Mouse (Mus musculus) neural tube, embryonic 11.5 days (tissue): ENCODE measurements around the gene Sprtn. TPM values are rescaled to one million over a fixed set of nuclear protein-coding genes. Genes with fewer than 3 reads are reported as not detected.

ENCODE experiments used
- ATAC-seq: fragments of 200-750 bp; cut with Nextera tagmentation; 2 replicates; pipeline ENCODE4 v1.8.0; 2017; ENCODE audit warnings: moderate number of reproducible peaks, mild to moderate bottlenecking, moderate TSS enrichment, moderate library complexity; ENCODE audit not compliant: insufficient read depth, low FRiP score, low TSS enrichment
- DNase-seq: peaks from one replicate; pipeline ENCODE4 v3.0.0-alpha.2; 2015; ENCODE audit warnings: low spot score
- H3K27ac ChIP-seq: fragments of 300-500 bp; sonication (generic); 2 replicates; pipeline ENCODE4 v1.5.1; 2014; ENCODE audit warnings: low read depth, mild to moderate bottlenecking, low read length
- H3K27me3 ChIP-seq: fragments of 300-500 bp; sonication (generic); 2 replicates; pipeline ENCODE4 v1.6.1; 2014; ENCODE audit warnings: mild to moderate bottlenecking, low read length, mixed read lengths; ENCODE audit not compliant: control insufficient read depth, insufficient read depth
- H3K36me3 ChIP-seq: fragments of 300-500 bp; sonication (generic); 2 replicates; pipeline ENCODE4 v1.6.1; 2014; ENCODE audit warnings: mild to moderate bottlenecking, low read length, moderate library complexity, mixed read lengths; ENCODE audit not compliant: control insufficient read depth, insufficient read depth
- H3K4me1 ChIP-seq: fragments of 300-500 bp; sonication (generic); 2 replicates; pipeline ENCODE4 v1.6.1; 2014; ENCODE audit warnings: low read length, mixed read lengths; ENCODE audit not compliant: control insufficient read depth, insufficient read depth
- H3K4me2 ChIP-seq: fragments of 300-500 bp; sonication (generic); 2 replicates; pipeline ENCODE4 v1.6.1; 2014; ENCODE audit warnings: low read depth, mild to moderate bottlenecking, moderate library complexity
- H3K4me3 ChIP-seq: fragments of 300-500 bp; sonication (generic); 2 replicates; pipeline ENCODE4 v1.5.1; 2014; ENCODE audit warnings: low read depth, low read length
- H3K9ac ChIP-seq: fragments of 300-500 bp; sonication (generic); 2 replicates; pipeline ENCODE4 v1.6.1; 2014; ENCODE audit warnings: mild to moderate bottlenecking, low read length
- H3K9me3 ChIP-seq: fragments of 300-500 bp; sonication (generic); 2 replicates; pipeline ENCODE4 v1.6.1; 2016; ENCODE audit warnings: low read length; ENCODE audit not compliant: control insufficient read depth
- WGBS: fragments of 180-500 bp; shearing (Covaris S2); extraction: QIAGEN DNeasy Blood & Tissue Kit; methylation state at CpG from one replicate; pipeline ENCODE4 v1.1.7; 2014; 5-methylcytosine and 5-hydroxymethylcytosine counted together
- polyA plus RNA-seq: library from polyadenylated mRNA; unstranded; fragments of >200 nt; fragmentation: Nextera tagmentation; extraction: Ambion mirVana; gene quantifications from 2 replicates; pipeline ENCODE4 v1.2.1, GENCODE M21; 2014

The Sprtn gene
- polyA plus RNA-seq, 1 experiment from 2014 or later, result 14.5 TPM

GRCm38 (mm10) chr8:124914061-124914460 is 16.4 kb downstream of the Sprtn start:
- H3K9ac ChIP-seq, result no peak overlapping the region
- no peaks in the 10 kb centered on the region for H3K27me3 ChIP-seq
- no peaks in the 10 kb centered on the region for H3K9me3 ChIP-seq
- ATAC-seq (no peak), DNase-seq (no peak)
- H3K36me3 ChIP-seq, result peaks cover 9% of the 10 kb centered on the region
- no peak overlapping the region for H3K4me3 ChIP-seq
- WGBS, result 96% methylated on average over 5 of the region's 5 CpGs
- H3K27ac ChIP-seq, result no peak overlapping the region
- H3K4me1 ChIP-seq, result no peaks in the 10 kb centered on the region
- H3K4me2 ChIP-seq, result no peak overlapping the region

- ATAC-seq, result no peak
- 80% methylated on average over 18 of the region's 18 CpGs for WGBS
These were observed 20.2 kb downstream of the Sprtn start for GRCm38 (mm10) chr8:124917741-124918484.

GRCm38 (mm10) chr8:124921369-124922279 is 23.9 kb downstream of the Sprtn start:
- no peaks in the 10 kb centered on the region for H3K27me3 ChIP-seq
- ATAC-seq (no peak), DNase-seq (no peak)
- H3K9ac ChIP-seq, result no peak overlapping the region
- no peaks in the 10 kb centered on the region for H3K9me3 ChIP-seq
- H3K4me2 ChIP-seq, result no peak overlapping the region
- H3K4me3 ChIP-seq, result no peak overlapping the region
- H3K36me3 ChIP-seq, result no peaks in the 10 kb centered on the region
- WGBS, result 87% methylated on average over 18 of the region's 18 CpGs
- no peak overlapping the region for H3K27ac ChIP-seq
- H3K4me1 ChIP-seq, result no peaks in the 10 kb centered on the region

More at GRCm38 (mm10) chr8:124917741-124918484, 20.2 kb downstream of the Sprtn start:
- no peak for DNase-seq
- Histone ChIP-seq H3K9ac (no peak overlapping the region), H3K9me3 (no peaks in the 10 kb centered on the region), H3K4me1 (no peaks in the 10 kb centered on the region), H3K4me2 (no peak overlapping the region), H3K36me3 (peaks cover 9% of the 10 kb centered on the region; the same call in 1 of the 2 replicates), H3K27ac (no peak overlapping the region), H3K4me3 (no peak overlapping the region), H3K27me3 (no peaks in the 10 kb centered on the region)

- no peaks in the 10 kb centered on the region for H3K9me3 ChIP-seq
- DNase-seq, result no peak
- H3K9ac ChIP-seq, result no peak overlapping the region
- H3K4me3 ChIP-seq, result no peak overlapping the region
- no peaks in the 10 kb centered on the region for H3K27me3 ChIP-seq
- 87% methylated on average over 11 of the region's 11 CpGs for WGBS
- no peaks in the 10 kb centered on the region for H3K4me1 ChIP-seq
- H3K4me2 ChIP-seq, result no peak overlapping the region
- ATAC-seq, result no peak
- no peak overlapping the region for H3K27ac ChIP-seq
- H3K36me3 ChIP-seq, result no peaks in the 10 kb centered on the region
These were observed 24.9 kb downstream of the Sprtn start for GRCm38 (mm10) chr8:124922490-124923089.

GRCm38 (mm10) chr8:124923971-124924652 is 26.4 kb downstream of the Sprtn start:
- H3K9ac ChIP-seq, result no peak overlapping the region
- H3K9me3 ChIP-seq, result no peaks in the 10 kb centered on the region
- no peak for ATAC-seq
- no peaks in the 10 kb centered on the region for H3K36me3 ChIP-seq
- H3K4me2 ChIP-seq, result no peak overlapping the region
- no peaks in the 10 kb centered on the region for H3K4me1 ChIP-seq
- WGBS, result 86% methylated on average over 15 of the region's 15 CpGs
- DNase-seq, result no peak
- H3K27ac ChIP-seq, result no peak overlapping the region
- H3K27me3 ChIP-seq, result no peaks in the 10 kb centered on the region
- no peak overlapping the region for H3K4me3 ChIP-seq

GRCm38 (mm10) chr8:124925544-124926266 is 28.0 kb downstream of the Sprtn start:
- 85% methylated on average over 14 of the region's 14 CpGs for WGBS
- ATAC-seq, result no peak
- H3K36me3 ChIP-seq, result no peaks in the 10 kb centered on the region

GRCm38 (mm10) chr8:124926351-124926771 is 28.7 kb downstream of the Sprtn start:
- ATAC-seq (no peak), DNase-seq (no peak)
- Histone ChIP-seq H3K9ac (no peak overlapping the region), H3K4me1 (no peaks in the 10 kb centered on the region), H3K9me3 (no peaks in the 10 kb centered on the region), H3K27ac (no peak overlapping the region), H3K36me3 (no peaks in the 10 kb centered on the region), H3K4me2 (no peak overlapping the region), H3K27me3 (no peaks in the 10 kb centered on the region), H3K4me3 (no peak overlapping the region)
- WGBS, result 88% methylated on average over 10 of the region's 10 CpGs

More at GRCm38 (mm10) chr8:124925544-124926266, 28.0 kb downstream of the Sprtn start:
- Histone ChIP-seq H3K9me3 (no peaks in the 10 kb centered on the region), H3K4me3 (no peak overlapping the region), H3K4me1 (no peaks in the 10 kb centered on the region), H3K27ac (no peak overlapping the region), H3K4me2 (no peak overlapping the region), H3K27me3 (no peaks in the 10 kb centered on the region), H3K9ac (no peak overlapping the region)
- no peak for DNase-seq

GRCm38 (mm10) chr8:124929006-124929405 is 31.3 kb downstream of the Sprtn start:
- H3K27me3 ChIP-seq, result no peaks in the 10 kb centered on the region
- DNase-seq, result no peak
- no peaks in the 10 kb centered on the region for H3K9me3 ChIP-seq
- ATAC-seq, result no peak
- H3K4me2 ChIP-seq, result no peak overlapping the region
- WGBS, result 94% methylated on average over 11 of the region's 11 CpGs
- no peak overlapping the region for H3K27ac ChIP-seq
- H3K9ac ChIP-seq, result no peak overlapping the region
- H3K4me1 ChIP-seq, result no peaks in the 10 kb centered on the region
- H3K4me3 ChIP-seq, result no peak overlapping the region
- H3K36me3 ChIP-seq, result no peaks in the 10 kb centered on the region
